Mouse (Mus musculus) erythroblast, embryonic 14.5 days (primary cell): ENCODE measurements around the gene Rhox4f.
"Not testable (repeated sequence)": the region's sequence is repeated elsewhere in the genome, so short reads cannot be mapped to it uniquely, and the experiment has no call there.

Experiments
- GATA1 ChIP-seq: IDR thresholded peaks from 2 replicates; pipeline ENCODE4 v1.6.1; 2012; ENCODE audit warnings: low read length, inconsistent platforms, mixed read lengths
- TAL1 ChIP-seq: IDR thresholded peaks from 3 replicates; pipeline ENCODE4 v1.6.1; 2012; ENCODE audit warnings: low read length, inconsistent platforms, mixed read lengths

DNA sequence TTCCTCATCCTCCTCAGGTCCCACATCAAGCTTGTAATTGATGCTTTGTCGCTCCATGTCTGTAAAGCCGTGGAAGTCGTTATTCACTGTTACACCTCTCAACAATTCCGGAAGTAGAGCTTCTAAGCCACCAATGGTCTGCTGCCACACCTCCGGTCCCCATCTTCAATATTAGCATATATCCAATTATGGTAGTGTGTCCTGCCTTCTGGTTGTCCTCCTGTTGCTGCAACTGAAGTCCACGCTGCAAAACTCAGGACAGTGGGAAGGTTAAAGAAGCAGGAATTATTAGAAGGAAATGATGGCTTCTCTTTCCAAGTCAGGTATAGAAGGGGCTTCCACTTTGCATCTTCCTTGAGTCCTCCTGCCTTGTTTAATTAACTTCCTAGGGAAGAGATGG lies 35.9 kb upstream of the Rhox4f start, which contains the start of gene Rhox2g:
- TF ChIP-seq GATA1, TAL1: not testable (repeated sequence)
